Mouse (Mus musculus) liver, embryonic 13.5 days (tissue): ENCODE measurements at regions not wholly inside any gene's neighbourhood (a gene's known extent, or its start where the extent isn't known, plus 50 kb on each side); places are given as distances from the start of the nearest gene placed in this dataset.

Experiments
- ATAC-seq: fragments of 200-750 bp; cut with Nextera tagmentation; 2 replicates; pipeline ENCODE4 v1.8.0; 2017; ENCODE audit warnings: low read depth, mild to moderate bottlenecking, moderate number of reproducible peaks, moderate library complexity
- DNase-seq: peaks from one replicate; pipeline ENCODE4 v3.0.0; 2022
- H3K27ac ChIP-seq: fragments of 300-500 bp; sonication (generic); 2 replicates; pipeline ENCODE4 v1.5.1; 2015; ENCODE audit warnings: moderate library complexity, mild to moderate bottlenecking, inconsistent platforms
- H3K27me3 ChIP-seq: fragments of 300-500 bp; sonication (generic); 2 replicates; pipeline ENCODE4 v1.6.1; 2015; ENCODE audit warnings: mild to moderate bottlenecking, inconsistent platforms
- H3K36me3 ChIP-seq: fragments of 300-500 bp; sonication (generic); 2 replicates; pipeline ENCODE4 v1.6.1; 2015; ENCODE audit warnings: mild to moderate bottlenecking, inconsistent platforms
- H3K4me1 ChIP-seq: fragments of 300-500 bp; sonication (generic); replicated peaks from 2 replicates; pipeline ENCODE4 v1.6.1; 2015; ENCODE audit warnings: inconsistent platforms
- H3K4me2 ChIP-seq: fragments of 300-500 bp; sonication (generic); 2 replicates; pipeline ENCODE4 v1.6.1; 2015; ENCODE audit warnings: inconsistent platforms, mild to moderate bottlenecking, moderate library complexity
- H3K4me3 ChIP-seq: fragments of 300-500 bp; sonication (generic); replicated peaks from 2 replicates; pipeline ENCODE4 v1.5.1; 2015; ENCODE audit warnings: mild to moderate bottlenecking, inconsistent platforms
- H3K9ac ChIP-seq: fragments of 300-500 bp; sonication (generic); 2 replicates; pipeline ENCODE4 v1.6.1; 2015; ENCODE audit warnings: mild to moderate bottlenecking, inconsistent platforms
- H3K9me3 ChIP-seq: fragments of 300-500 bp; sonication (generic); replicated peaks from 2 replicates; pipeline ENCODE4 v1.6.1; 2016; ENCODE audit warnings: inconsistent platforms
- WGBS: fragments of 180-500 bp; shearing (Covaris S2); methylation state at CpG from one replicate; pipeline ENCODE4 v1.1.7; 2015; ENCODE audit not compliant: insufficient replicate concordance; 5-methylcytosine and 5-hydroxymethylcytosine counted together

GRCm38 (mm10) chr17:14481746-14482145, 202.4 kb downstream of the Smoc2 start:
- H3K9me3 ChIP-seq, result no peaks in the 10 kb centered on the region
- 73% methylated on average over 6 of the region's 6 CpGs for WGBS
- no peak overlapping the region for H3K9ac ChIP-seq
- no peak for DNase-seq
- no peak overlapping the region for H3K27ac ChIP-seq
- H3K4me2 ChIP-seq, result no peak overlapping the region
- no peak overlapping the region for H3K4me3 ChIP-seq
- H3K4me1 ChIP-seq, result no peaks in the 10 kb centered on the region
- H3K36me3 ChIP-seq, result no peaks in the 10 kb centered on the region
- H3K27me3 ChIP-seq, result no peaks in the 10 kb centered on the region
- no peak for ATAC-seq

GRCm38 (mm10) chr17:14478938-14479505, 199.7 kb downstream of the Smoc2 start:
- H3K27me3 ChIP-seq, result no peaks in the 10 kb centered on the region
- H3K4me2 ChIP-seq, result no peak overlapping the region
- ATAC-seq (no peak), DNase-seq (no peak)
- no peaks in the 10 kb centered on the region for H3K36me3 ChIP-seq
- 71% methylated on average over 10 of the region's 10 CpGs for WGBS
- H3K9ac ChIP-seq, result no peak overlapping the region
- H3K4me3 ChIP-seq, result no peak overlapping the region
- no peaks in the 10 kb centered on the region for H3K9me3 ChIP-seq
- no peak overlapping the region for H3K27ac ChIP-seq
- no peaks in the 10 kb centered on the region for H3K4me1 ChIP-seq

- H3K4me3 ChIP-seq, result no peak overlapping the region
- H3K36me3 ChIP-seq, result no peaks in the 10 kb centered on the region
- H3K4me1 ChIP-seq, result no peaks in the 10 kb centered on the region
- no peaks in the 10 kb centered on the region for H3K9me3 ChIP-seq
- no peaks in the 10 kb centered on the region for H3K27me3 ChIP-seq
- 65% methylated on average over 12 of the region's 12 CpGs for WGBS
- DNase-seq (no peak), ATAC-seq (no peak)
- no peak overlapping the region for H3K27ac ChIP-seq
- H3K4me2 ChIP-seq, result no peak overlapping the region
- H3K9ac ChIP-seq, result no peak overlapping the region
Observed at GRCm38 (mm10) chr17:14476707-14477106, 197.4 kb downstream of the Smoc2 start.

GRCm38 (mm10) chr17:14475778-14476647, 196.7 kb downstream of the Smoc2 start:
- no peak overlapping the region for H3K9ac ChIP-seq
- H3K36me3 ChIP-seq, result no peaks in the 10 kb centered on the region
- 27% methylated on average over 23 of the region's 23 CpGs for WGBS
- no peak overlapping the region for H3K4me3 ChIP-seq
- H3K4me1 ChIP-seq, result no peaks in the 10 kb centered on the region
- DNase-seq (no peak), ATAC-seq (no peak)
- no peaks in the 10 kb centered on the region for H3K9me3 ChIP-seq
- H3K27ac ChIP-seq, result no peak overlapping the region
- no peak overlapping the region for H3K4me2 ChIP-seq
- H3K27me3 ChIP-seq, result no peaks in the 10 kb centered on the region

- Histone ChIP-seq H3K27me3 (no peaks in the 10 kb centered on the region), H3K9ac (no peak overlapping the region), H3K4me3 (no peak overlapping the region), H3K27ac (no peak overlapping the region), H3K4me1 (no peaks in the 10 kb centered on the region), H3K36me3 (no peaks in the 10 kb centered on the region), H3K4me2 (no peak overlapping the region), H3K9me3 (no peaks in the 10 kb centered on the region)
- 14% methylated on average over 4 of the region's 4 CpGs for WGBS
- no peak for ATAC-seq
- DNase-seq, result no peak
Observed at GRCm38 (mm10) chr17:14475277-14475676, 196.0 kb downstream of the Smoc2 start.

GRCm38 (mm10) chr17:14468754-14469488, 189.6 kb downstream of the Smoc2 start:
- no peaks in the 10 kb centered on the region for H3K36me3 ChIP-seq
- H3K9me3 ChIP-seq, result no peaks in the 10 kb centered on the region
- DNase-seq (no peak), ATAC-seq (no peak)
- no peaks in the 10 kb centered on the region for H3K27me3 ChIP-seq
- no peak overlapping the region for H3K4me2 ChIP-seq
- no peak overlapping the region for H3K27ac ChIP-seq
- H3K4me1 ChIP-seq, result no peaks in the 10 kb centered on the region
- H3K9ac ChIP-seq, result no peak overlapping the region
- no peak overlapping the region for H3K4me3 ChIP-seq
- WGBS, result 58% methylated on average over 6 of the region's 6 CpGs

- ATAC-seq, result no peak
- Histone ChIP-seq H3K4me2 (no peak overlapping the region), H3K9me3 (no peaks in the 10 kb centered on the region), H3K27me3 (no peaks in the 10 kb centered on the region), H3K27ac (no peak overlapping the region), H3K4me1 (no peaks in the 10 kb centered on the region), H3K36me3 (no peaks in the 10 kb centered on the region), H3K4me3 (no peak overlapping the region), H3K9ac (no peak overlapping the region)
- no peak for DNase-seq
- 60% methylated on average over 8 of the region's 8 CpGs for WGBS
Observed at GRCm38 (mm10) chr17:14455251-14455743, 176.0 kb downstream of the Smoc2 start.
